Mouse (Mus musculus) thymus, adult 18-20 months (tissue): ENCODE measurements around the gene Tas1r2.

Source experiments
- DNase-seq, 2 experiments: peaks; one replicate each; pipeline ENCODE4 v3.0.0; 2022; ENCODE audit warnings: mixed read lengths in 2 of 2

The Tas1r2 gene

GRCm38 (mm10) chr4:139653238-139653637, at the start of gene Tas1r2:
TSS of gene Tas1r2 (plus strand) at chr4:139653538.
- DNase-seq, result no peak

- DNase-seq, result no peak
Measured at GRCm38 (mm10) chr4:139605216-139605615, 48.1 kb upstream of the Tas1r2 start.

GRCm38 (mm10) chr4:139606732-139607131, 46.6 kb upstream of the Tas1r2 start:
- DNase-seq, result no peak

- no peak for DNase-seq
Measured at GRCm38 (mm10) chr4:139608975-139609374, 44.4 kb upstream of the Tas1r2 start.

GRCm38 (mm10) chr4:139610954-139611353, 42.4 kb upstream of the Tas1r2 start:
- DNase-seq, result no peak

- DNase-seq, result peak in 1 of 2 experiments; percentile 50
Measured at GRCm38 (mm10) chr4:139611542-139611953, 41.8 kb upstream of the Tas1r2 start.

- no peak for DNase-seq
Measured at GRCm38 (mm10) chr4:139614524-139615260, 38.6 kb upstream of the Tas1r2 start.

GRCm38 (mm10) chr4:139616276-139617000, 36.9 kb upstream of the Tas1r2 start:
- peak; percentile 65 to 82 for DNase-seq

- DNase-seq, result no peak
Measured at GRCm38 (mm10) chr4:139617001-139617364, 36.4 kb upstream of the Tas1r2 start.

- DNase-seq, result no peak
Measured at GRCm38 (mm10) chr4:139619765-139620164, 33.6 kb upstream of the Tas1r2 start.

- peak; percentile 80 to 91 for DNase-seq
Measured at GRCm38 (mm10) chr4:139622373-139623282, 30.7 kb upstream of the Tas1r2 start, which contains the start of gene Aldh4a1. TSS of gene Aldh4a1 (plus strand) at chr4:139622866.

GRCm38 (mm10) chr4:139623434-139624115, 29.8 kb upstream of the Tas1r2 start:
- DNase-seq, result no peak

GRCm38 (mm10) chr4:139624116-139624489, 29.2 kb upstream of the Tas1r2 start:
- DNase-seq, result no peak

GRCm38 (mm10) chr4:139624706-139625105, 28.6 kb upstream of the Tas1r2 start:
- DNase-seq, result no peak

GRCm38 (mm10) chr4:139627361-139627760, 26.0 kb upstream of the Tas1r2 start:
- no peak for DNase-seq

- no peak for DNase-seq
Measured at GRCm38 (mm10) chr4:139630171-139630570, 23.2 kb upstream of the Tas1r2 start.

- no peak for DNase-seq
Measured at GRCm38 (mm10) chr4:139631141-139631540, 22.2 kb upstream of the Tas1r2 start.

GRCm38 (mm10) chr4:139631569-139632253, 21.6 kb upstream of the Tas1r2 start:
- no peak for DNase-seq

- no peak for DNase-seq
Measured at GRCm38 (mm10) chr4:139632254-139632580, 21.1 kb upstream of the Tas1r2 start.

- no peak for DNase-seq
Measured at GRCm38 (mm10) chr4:139636373-139636772, 17.0 kb upstream of the Tas1r2 start.

- no peak for DNase-seq
Measured at GRCm38 (mm10) chr4:139637847-139638246, 15.5 kb upstream of the Tas1r2 start.

GRCm38 (mm10) chr4:139638356-139638755, 15.0 kb upstream of the Tas1r2 start:
- no peak for DNase-seq
